Mouse (Mus musculus): ENCODE results near the gene Sbno2.

- TF ChIP-seq CTCF (IDR thresholded peaks at IDR 0.05; ENCODE audit: low read depth), result no peak
- no peak for TF ChIP-seq EP300 (IDR thresholded peaks at IDR 0.05; ENCODE audit: low read depth)
Measured at GRCm38 (mm10) chr10:80020191-80020590, 85.2 kb downstream of the Sbno2 start.
